Mouse (Mus musculus): Measurements from ENCODE around the gene AI597479.

AI597479 gene

GRCm38 (mm10) chr1:43098031-43098984 is at the start of gene AI597479, which contains the start of gene Tgfbrap1:
AI597479 (plus strand) TSS chr1:43098710.
Tgfbrap1 (minus strand) TSS chr1:43098637.
- DNase-seq: peak; percentile 98

GRCm38 (mm10) chr1:43051903-43052302 is 46.6 kb upstream of the AI597479 start:
- DNase-seq: peak; percentile 12 to 22

GRCm38 (mm10) chr1:43065615-43066310 is 32.7 kb upstream of the AI597479 start:
- DNase-seq: peak; percentile 89 to 91

GRCm38 (mm10) chr1:43066573-43066972 is 31.9 kb upstream of the AI597479 start:
- no peak for DNase-seq

- no peak for DNase-seq
Measured at GRCm38 (mm10) chr1:43067551-43067950, 31.0 kb upstream of the AI597479 start.

GRCm38 (mm10) chr1:43070726-43071125 is 27.8 kb upstream of the AI597479 start:
- DNase-seq: no peak

- no peak for DNase-seq
Measured at GRCm38 (mm10) chr1:43072028-43072427, 26.5 kb upstream of the AI597479 start.

GRCm38 (mm10) chr1:43072561-43072960 is 25.9 kb upstream of the AI597479 start:
- no peak for DNase-seq

- DNase-seq: peak; percentile 47 to 54
Measured at GRCm38 (mm10) chr1:43074791-43075190, 23.7 kb upstream of the AI597479 start.

GRCm38 (mm10) chr1:43078124-43078523 is 20.4 kb upstream of the AI597479 start:
- DNase-seq: no peak

- DNase-seq: no peak
Measured at GRCm38 (mm10) chr1:43082946-43083345, 15.6 kb upstream of the AI597479 start.

GRCm38 (mm10) chr1:43090418-43090817 is 8.1 kb upstream of the AI597479 start:
- peak; percentile 52 to 58 for DNase-seq

GRCm38 (mm10) chr1:43091306-43092055 is 7.0 kb upstream of the AI597479 start:
- no peak for DNase-seq

- DNase-seq: peak; percentile 79 to 80
Measured at GRCm38 (mm10) chr1:43092056-43093015, 6.2 kb upstream of the AI597479 start.

GRCm38 (mm10) chr1:43094206-43094605 is 4.3 kb upstream of the AI597479 start:
- DNase-seq: no peak

- DNase-seq: no peak
Measured at GRCm38 (mm10) chr1:43108729-43109128, 10.2 kb downstream of the AI597479 start.

- peak; percentile 67 to 72 for DNase-seq
Measured at GRCm38 (mm10) chr1:43110556-43110955, 12.0 kb downstream of the AI597479 start.

GRCm38 (mm10) chr1:43112882-43113281 is 14.4 kb downstream of the AI597479 start:
- peak; percentile 86 for DNase-seq

- no peak for DNase-seq
Measured at GRCm38 (mm10) chr1:43117435-43117834, 18.9 kb downstream of the AI597479 start.

GRCm38 (mm10) chr1:43120950-43121349 is 22.4 kb downstream of the AI597479 start:
- no peak for DNase-seq

- no peak for DNase-seq
Measured at GRCm38 (mm10) chr1:43122616-43123015, 24.1 kb downstream of the AI597479 start.

GRCm38 (mm10) chr1:43124726-43125125 is 26.2 kb downstream of the AI597479 start:
- no peak for DNase-seq
